Mouse (Mus musculus): ENCODE measurements around the gene Sdk2. TPM values are rescaled to one million over a fixed set of nuclear protein-coding genes. Genes with fewer than 3 reads are reported as not detected.

Gene Sdk2
- polyA plus RNA-seq, 1 experiment from 2014 or later: 0.39 TPM

DNA sequence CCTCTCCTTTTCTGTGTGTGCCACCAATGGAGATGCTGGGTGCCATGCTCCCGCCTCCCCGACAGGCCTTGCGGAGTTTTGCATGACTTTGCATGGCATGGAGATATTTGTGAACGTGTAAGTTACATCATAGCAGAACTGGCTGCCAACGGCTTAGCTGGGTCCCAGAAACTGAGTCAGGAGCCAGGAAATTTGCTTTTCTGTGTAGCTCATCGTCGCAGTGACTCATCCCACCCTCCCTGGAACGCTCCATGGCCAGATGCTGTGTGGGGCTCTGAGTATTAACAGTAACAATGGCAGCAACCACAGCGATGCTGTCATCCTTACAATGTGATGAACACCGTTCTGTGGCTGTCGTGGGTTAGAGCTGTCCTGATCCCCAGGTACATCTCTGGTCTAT lies 139.6 kb downstream of the Sdk2 start:
- H3K27ac ChIP-seq: no peak overlapping the region
- no peak overlapping the region for H3K4me2 ChIP-seq
- WGBS (ENCODE audit: insufficient replicate concordance): 69% methylated on average over 11 of the region's 11 CpGs
- no peaks in the 10 kb centered on the region for H3K36me3 ChIP-seq
- H3K9me3 ChIP-seq (replicated peaks): no peaks in the 10 kb centered on the region
- DNase-seq (no peak), ATAC-seq (ENCODE audit: low read depth) (no peak)
- H3K4me1 ChIP-seq (replicated peaks): no peaks in the 10 kb centered on the region
- no peaks in the 10 kb centered on the region for H3K27me3 ChIP-seq
- H3K9ac ChIP-seq: no peak overlapping the region
- H3K4me3 ChIP-seq (replicated peaks): no peak overlapping the region

DNA sequence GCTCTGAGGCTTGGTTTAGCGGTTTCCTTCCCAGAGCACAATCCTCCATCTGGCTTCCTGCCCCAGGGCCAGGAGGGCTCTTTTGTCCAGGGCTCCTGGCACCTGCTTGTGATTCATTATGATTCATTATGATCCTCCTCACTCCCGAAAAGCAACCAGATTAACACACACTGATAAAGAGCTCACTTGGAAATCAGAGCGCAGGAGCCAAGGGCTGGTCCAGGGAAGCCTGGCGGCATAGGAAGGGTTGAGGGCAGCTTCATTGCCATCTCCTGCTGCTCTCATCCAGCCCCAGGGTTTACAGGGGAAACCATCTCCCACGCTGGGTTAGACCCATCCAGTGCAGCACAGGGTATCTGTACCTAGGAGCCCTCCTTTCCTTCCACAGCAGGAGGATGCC lies 143.7 kb downstream of the Sdk2 start:
- Histone ChIP-seq H3K9me3 (replicated peaks) (no peaks in the 10 kb centered on the region), H3K9ac (no peak overlapping the region), H3K27ac (no peak overlapping the region), H3K4me2 (no peak overlapping the region), H3K27me3 (no peaks in the 10 kb centered on the region), H3K4me1 (replicated peaks) (no peaks in the 10 kb centered on the region), H3K4me3 (replicated peaks) (no peak overlapping the region), H3K36me3 (no peaks in the 10 kb centered on the region)
- no peak for DNase-seq
- WGBS (ENCODE audit: insufficient replicate concordance): 60% methylated on average over 5 of the region's 5 CpGs
- no peak for ATAC-seq (ENCODE audit: low read depth)

DNA sequence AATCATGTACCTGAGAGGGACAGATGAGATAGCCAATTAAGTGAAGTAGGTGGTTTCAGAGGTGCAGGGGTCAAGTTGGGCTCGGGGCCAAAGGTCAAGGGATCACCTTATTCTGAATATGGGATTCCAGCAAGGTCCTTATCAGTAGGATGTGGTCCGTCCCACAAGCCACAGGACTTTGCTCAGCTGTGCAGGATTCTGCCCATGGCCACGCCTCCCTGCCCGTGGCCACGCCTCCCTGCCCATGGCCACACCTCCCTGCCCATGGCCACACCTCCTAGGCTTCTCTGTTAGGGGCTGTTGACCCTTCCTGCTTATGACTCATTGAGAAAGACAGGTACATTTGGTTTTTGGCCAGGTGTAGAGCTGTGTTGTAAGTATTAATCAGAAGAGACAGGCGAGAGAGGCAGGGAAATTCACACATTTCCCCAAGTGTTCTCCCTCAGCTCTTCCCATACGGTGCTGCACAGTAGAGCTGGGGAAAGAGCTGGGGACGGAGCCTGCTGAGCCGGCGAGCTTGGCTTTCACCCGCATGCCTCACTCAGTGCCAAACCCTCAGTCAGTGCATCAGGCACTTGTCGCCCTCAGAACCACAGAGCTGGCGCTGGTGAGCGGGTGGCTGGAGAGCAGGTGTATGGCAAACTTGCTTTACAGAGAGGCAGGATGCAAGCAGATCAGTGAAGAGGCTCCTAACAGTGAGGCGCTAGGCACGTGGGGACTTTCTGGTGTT lies 163.6 kb downstream of the Sdk2 start:
- 57% methylated on average over 16 of the region's 16 CpGs for WGBS (ENCODE audit: insufficient replicate concordance)
- no peak for ATAC-seq (ENCODE audit: low read depth)

DNA sequence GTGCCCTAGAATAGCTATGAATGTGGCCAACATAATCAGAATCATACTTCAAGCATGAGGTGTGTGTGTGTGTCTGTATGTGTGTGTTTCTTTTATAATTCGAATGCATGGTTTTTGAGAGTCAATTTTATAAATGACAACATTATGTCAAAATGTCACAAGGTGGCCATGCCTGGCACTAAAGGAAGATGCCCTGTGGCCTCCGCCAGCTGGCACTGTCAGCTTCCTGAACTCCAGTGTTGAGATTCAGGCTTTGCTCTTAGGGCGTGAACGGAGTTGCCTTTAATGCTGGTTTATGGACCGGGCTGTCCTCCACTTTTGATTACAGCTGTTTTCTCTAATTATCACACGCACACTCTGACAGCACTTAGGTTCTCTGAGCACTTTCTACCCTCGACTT lies 164.9 kb downstream of the Sdk2 start:
- H3K9me3 ChIP-seq (replicated peaks): no peaks in the 10 kb centered on the region
- no peak overlapping the region for H3K4me3 ChIP-seq (replicated peaks)
- no peak overlapping the region for H3K27ac ChIP-seq
- DNase-seq (no peak), ATAC-seq (ENCODE audit: low read depth) (no peak)
- WGBS (ENCODE audit: insufficient replicate concordance): 71% methylated on average over 7 of the region's 7 CpGs
- no peak overlapping the region for H3K4me2 ChIP-seq
- H3K27me3 ChIP-seq: no peaks in the 10 kb centered on the region
- H3K36me3 ChIP-seq: no peaks in the 10 kb centered on the region
- no peaks in the 10 kb centered on the region for H3K4me1 ChIP-seq (replicated peaks)
- no peak overlapping the region for H3K9ac ChIP-seq

More for the DNA sequence above, 163.6 kb downstream of the Sdk2 start:
- Histone ChIP-seq H3K9ac (no peak overlapping the region), H3K4me2 (no peak overlapping the region), H3K4me1 (replicated peaks) (no peaks in the 10 kb centered on the region), H3K27me3 (no peaks in the 10 kb centered on the region), H3K4me3 (replicated peaks) (no peak overlapping the region), H3K9me3 (replicated peaks) (no peaks in the 10 kb centered on the region), H3K36me3 (no peaks in the 10 kb centered on the region), H3K27ac (no peak overlapping the region)
- DNase-seq: no peak

GRCm38 (mm10) chr11:113898671-113899070 lies 168.2 kb downstream of the Sdk2 start:
- H3K4me3 ChIP-seq (replicated peaks): no peak overlapping the region
- no peaks in the 10 kb centered on the region for H3K9me3 ChIP-seq (replicated peaks)
- H3K36me3 ChIP-seq: no peaks in the 10 kb centered on the region
- H3K27ac ChIP-seq: no peak overlapping the region
- no peaks in the 10 kb centered on the region for H3K27me3 ChIP-seq
- DNase-seq (no peak), ATAC-seq (ENCODE audit: low read depth) (no peak)
- no peak overlapping the region for H3K9ac ChIP-seq
- no peak overlapping the region for H3K4me2 ChIP-seq
- H3K4me1 ChIP-seq (replicated peaks): no peaks in the 10 kb centered on the region
- WGBS (ENCODE audit: insufficient replicate concordance): 40% methylated on average over 7 of the region's 7 CpGs

DNA sequence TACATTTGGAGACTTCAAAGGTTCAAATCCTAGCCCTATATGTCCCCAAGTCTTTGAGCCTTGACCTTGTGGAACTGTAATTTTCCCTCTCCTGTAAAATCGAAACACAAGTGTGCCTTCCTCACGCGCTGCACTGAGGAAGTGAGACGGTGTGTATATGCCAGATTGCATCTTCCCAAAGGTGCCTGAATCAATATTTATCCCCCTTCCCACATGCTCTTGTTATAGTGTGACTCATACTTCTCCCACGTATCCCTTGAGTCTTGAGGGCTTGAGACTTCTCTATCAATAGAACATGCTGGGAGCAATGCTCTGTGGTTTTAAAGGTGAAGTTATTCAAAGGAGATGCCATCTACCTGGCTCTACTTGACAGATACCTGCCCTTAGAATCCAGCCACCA lies 170.8 kb downstream of the Sdk2 start:
- no peak overlapping the region for H3K4me2 ChIP-seq
- DNase-seq (no peak), ATAC-seq (ENCODE audit: low read depth) (no peak)
- no peaks in the 10 kb centered on the region for H3K9me3 ChIP-seq (replicated peaks)
- H3K9ac ChIP-seq: no peak overlapping the region
- no peaks in the 10 kb centered on the region for H3K4me1 ChIP-seq (replicated peaks)
- no peaks in the 10 kb centered on the region for H3K36me3 ChIP-seq
- H3K27me3 ChIP-seq: no peaks in the 10 kb centered on the region
- H3K4me3 ChIP-seq (replicated peaks): no peak overlapping the region
- H3K27ac ChIP-seq: no peak overlapping the region
- WGBS (ENCODE audit: insufficient replicate concordance): 77% methylated on average over 5 of the region's 5 CpGs

- H3K9me3 ChIP-seq (replicated peaks): no peaks in the 10 kb centered on the region
- H3K27ac ChIP-seq: no peak overlapping the region
- no peak overlapping the region for H3K9ac ChIP-seq
- 59% methylated on average over 6 of the region's 6 CpGs for WGBS (ENCODE audit: insufficient replicate concordance)
- H3K4me1 ChIP-seq (replicated peaks): no peaks in the 10 kb centered on the region
- DNase-seq (no peak), ATAC-seq (ENCODE audit: low read depth) (no peak)
- no peaks in the 10 kb centered on the region for H3K27me3 ChIP-seq
- H3K4me2 ChIP-seq: no peak overlapping the region
- no peaks in the 10 kb centered on the region for H3K36me3 ChIP-seq
- no peak overlapping the region for H3K4me3 ChIP-seq (replicated peaks)
These were observed 173.9 kb downstream of the Sdk2 start for GRCm38 (mm10) chr11:113892924-113893323.

DNA sequence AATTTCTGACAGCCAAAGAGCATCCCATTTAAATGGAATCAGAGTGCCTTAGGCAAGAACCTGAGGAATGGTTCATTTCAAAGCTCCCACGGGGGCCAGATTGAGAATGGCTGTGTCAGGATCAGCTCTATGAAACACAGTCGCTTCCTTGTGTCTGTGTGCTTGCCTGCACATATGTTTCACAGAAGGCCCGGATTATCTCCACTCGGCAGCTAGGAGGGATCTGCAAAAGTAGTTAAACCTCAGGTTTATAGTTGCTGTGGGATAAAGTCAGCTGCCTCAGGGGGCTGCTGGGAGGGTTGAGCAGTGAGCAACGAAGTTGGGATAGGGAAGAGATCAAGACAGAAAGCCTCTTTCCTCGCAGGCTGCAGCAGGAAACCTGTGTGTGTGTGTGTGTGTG lies 174.8 kb downstream of the Sdk2 start:
- Histone ChIP-seq H3K27ac (no peak overlapping the region), H3K4me1 (replicated peaks) (no peaks in the 10 kb centered on the region), H3K9me3 (replicated peaks) (no peaks in the 10 kb centered on the region), H3K9ac (no peak overlapping the region), H3K4me3 (replicated peaks) (no peak overlapping the region), H3K4me2 (no peak overlapping the region), H3K36me3 (no peaks in the 10 kb centered on the region), H3K27me3 (no peaks in the 10 kb centered on the region)
- WGBS (ENCODE audit: insufficient replicate concordance): 47% methylated on average over 6 of the region's 6 CpGs
- ATAC-seq (ENCODE audit: low read depth) (no peak), DNase-seq (no peak)

DNA sequence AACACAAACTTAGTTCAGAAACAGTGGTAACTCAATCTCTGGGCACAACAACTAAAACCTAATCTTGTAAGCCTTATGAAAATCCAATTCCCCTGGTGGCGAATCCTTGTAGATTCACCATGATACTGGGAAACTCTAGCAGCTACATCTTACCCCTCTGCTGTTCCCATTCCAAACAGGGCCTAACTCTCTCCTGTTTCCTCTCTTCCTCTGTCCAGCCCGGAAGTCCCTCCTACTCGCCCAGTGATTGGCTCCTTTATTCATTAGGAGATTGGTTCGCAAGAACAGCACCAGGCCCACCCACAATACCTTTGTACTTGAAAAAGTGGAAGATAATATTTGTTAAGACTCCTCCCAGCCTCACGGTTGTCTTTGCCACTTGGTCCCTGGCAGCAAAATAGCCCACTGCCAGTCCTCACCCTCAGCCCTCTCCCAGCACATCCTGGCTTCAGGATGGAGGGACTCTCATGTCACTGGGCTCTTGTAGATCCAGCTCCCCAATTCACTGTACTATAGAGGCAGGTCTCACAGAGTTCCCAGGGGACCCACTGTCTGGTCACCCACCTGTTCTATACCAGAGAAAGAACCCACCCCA lies 178.6 kb downstream of the Sdk2 start:
- Histone ChIP-seq H3K27me3 (no peaks in the 10 kb centered on the region), H3K4me1 (replicated peaks) (no peaks in the 10 kb centered on the region), H3K9ac (no peak overlapping the region), H3K9me3 (replicated peaks) (no peaks in the 10 kb centered on the region), H3K4me3 (replicated peaks) (no peak overlapping the region), H3K4me2 (no peak overlapping the region), H3K27ac (no peak overlapping the region), H3K36me3 (no peaks in the 10 kb centered on the region)
- 54% methylated on average over 5 of the region's 5 CpGs for WGBS (ENCODE audit: insufficient replicate concordance)
- ATAC-seq (ENCODE audit: low read depth) (no peak), DNase-seq (no peak)

GRCm38 (mm10) chr11:113886299-113886698 lies 180.5 kb downstream of the Sdk2 start:
- Histone ChIP-seq H3K4me1 (replicated peaks) (no peaks in the 10 kb centered on the region), H3K27me3 (no peaks in the 10 kb centered on the region), H3K27ac (no peak overlapping the region), H3K36me3 (no peaks in the 10 kb centered on the region), H3K4me3 (replicated peaks) (no peak overlapping the region), H3K9ac (no peak overlapping the region), H3K9me3 (replicated peaks) (no peaks in the 10 kb centered on the region), H3K4me2 (no peak overlapping the region)
- DNase-seq (no peak), ATAC-seq (ENCODE audit: low read depth) (no peak)
- WGBS (ENCODE audit: insufficient replicate concordance): 50% methylated on average over 7 of the region's 7 CpGs

GRCm38 (mm10) chr11:113884962-113885361 lies 181.9 kb downstream of the Sdk2 start:
- Histone ChIP-seq H3K4me2 (no peak overlapping the region), H3K27me3 (no peaks in the 10 kb centered on the region), H3K4me3 (replicated peaks) (no peak overlapping the region), H3K4me1 (replicated peaks) (no peaks in the 10 kb centered on the region), H3K9me3 (replicated peaks) (no peaks in the 10 kb centered on the region), H3K36me3 (no peaks in the 10 kb centered on the region), H3K27ac (no peak overlapping the region), H3K9ac (no peak overlapping the region)
- no peak for ATAC-seq (ENCODE audit: low read depth)
- 66% methylated on average over 11 of the region's 11 CpGs for WGBS (ENCODE audit: insufficient replicate concordance)
- DNase-seq: no peak

GRCm38 (mm10) chr11:113883031-113883430 lies 183.8 kb downstream of the Sdk2 start:
- H3K9me3 ChIP-seq (replicated peaks): no peaks in the 10 kb centered on the region
- WGBS (ENCODE audit: insufficient replicate concordance): 64% methylated on average over 8 of the region's 8 CpGs
- no peak for DNase-seq

More at GRCm38 (mm10) chr11:113883031-113883430, 183.8 kb downstream of the Sdk2 start:
- no peak overlapping the region for H3K4me2 ChIP-seq
- H3K27me3 ChIP-seq: no peaks in the 10 kb centered on the region
- H3K27ac ChIP-seq: no peak overlapping the region
- ATAC-seq (ENCODE audit: low read depth): no peak
- H3K4me3 ChIP-seq (replicated peaks): no peak overlapping the region
- H3K4me1 ChIP-seq (replicated peaks): no peaks in the 10 kb centered on the region
- no peak overlapping the region for H3K9ac ChIP-seq
- H3K36me3 ChIP-seq: no peaks in the 10 kb centered on the region
